Mouse (Mus musculus) heart, adult 2 months (tissue): ENCODE measurements around the gene Tmem79.
"Not testable (repeated sequence)": the region's sequence is repeated elsewhere in the genome, so short reads cannot be mapped to it uniquely, and the experiment has no call there.

Experiments used
- CTCF ChIP-seq: fragments of 200-600 bp; IDR thresholded peaks from 2 replicates; pipeline ENCODE4 v1.8.1; 2022; ENCODE audit warnings: antibody characterized with exemption, mild to moderate bottlenecking, moderate library complexity
- EP300 ChIP-seq: fragments of 200-500 bp; IDR thresholded peaks from 2 replicates; pipeline ENCODE4 v1.6.1; 2011; ENCODE audit warnings: low read depth, low read length, control low read depth; ENCODE audit not compliant: insufficient read depth
- POLR2A ChIP-seq: fragments of 200-500 bp; IDR thresholded peaks from 2 replicates; pipeline ENCODE4 v1.6.1; 2011; ENCODE audit warnings: mild to moderate bottlenecking, low read depth, low read length, control low read depth; ENCODE audit not compliant: insufficient read depth

GRCm38 (mm10) chr3:88368511-88368910 is 32.6 kb upstream of the Tmem79 start:
- TF ChIP-seq CTCF, POLR2A, EP300: not testable (repeated sequence)
